Mouse (Mus musculus): ENCODE data around the gene Gck. TPM values are rescaled to one million over a fixed set of nuclear protein-coding genes. Genes with fewer than 3 reads are reported as not detected.
A peak's percentile ranks its signal among the peaks of the same experiment; 100 is the strongest.

Gck gene
- polyA plus RNA-seq, 1 experiment from 2014 or later: 0.48 TPM

DNA sequence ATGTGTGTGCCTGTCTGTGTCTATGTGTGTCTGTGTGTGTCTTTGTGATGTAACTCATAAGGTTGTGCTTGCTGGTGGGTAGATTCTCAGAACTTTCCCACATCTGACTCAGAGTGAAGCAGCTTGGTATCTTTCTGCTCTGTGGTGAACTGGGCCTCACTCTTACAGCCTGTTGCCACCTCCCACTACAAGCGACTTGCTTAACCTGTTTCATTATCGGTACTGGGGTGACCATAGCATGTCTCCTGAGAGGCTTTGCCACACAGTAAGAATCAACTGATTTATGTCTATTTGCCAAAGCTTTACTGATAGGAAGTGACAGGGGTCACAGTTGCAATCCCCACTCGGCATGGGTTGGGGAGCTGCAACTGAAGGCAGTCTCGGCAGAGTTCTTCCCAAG, 41.2 kb downstream of the Gck start:
- no peak for ATAC-seq (ENCODE audit: low read depth)

DNA sequence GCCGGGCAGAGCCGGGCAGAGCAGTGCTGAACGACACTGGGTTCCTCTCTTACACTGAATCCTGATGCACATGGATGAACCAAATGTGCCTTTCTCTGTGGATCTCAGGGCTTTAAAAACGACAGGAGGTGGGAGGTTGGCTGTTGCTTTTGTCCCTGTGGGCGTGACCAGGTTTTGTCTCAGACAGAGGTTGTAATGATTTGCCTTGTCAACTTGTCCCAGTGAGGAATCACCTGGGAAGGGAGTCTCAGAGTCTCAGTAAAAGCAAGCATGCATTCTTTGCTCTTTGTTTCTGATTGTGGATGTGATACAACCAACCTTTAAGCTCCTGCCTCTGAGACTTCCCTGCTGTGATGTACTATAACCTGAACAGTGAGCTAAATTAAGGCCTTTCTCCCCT, 42.8 kb downstream of the Gck start:
- WGBS (ENCODE audit: insufficient replicate concordance): 48% methylated on average over 5 of the region's 5 CpGs
- no peaks in the 10 kb centered on the region for H3K36me3 ChIP-seq (ENCODE audit: control insufficient read depth, insufficient read depth)

More for the DNA sequence above, 41.2 kb downstream of the Gck start:
- H3K9me3 ChIP-seq (replicated peaks; ENCODE audit: control insufficient read depth, low read length): no peaks in the 10 kb centered on the region
- 51% methylated on average over 4 of the region's 4 CpGs for WGBS (ENCODE audit: insufficient replicate concordance)
- H3K9ac ChIP-seq (ENCODE audit: low read depth, low read length): no peak overlapping the region
- H3K36me3 ChIP-seq (ENCODE audit: control insufficient read depth, insufficient read depth): no peaks in the 10 kb centered on the region
- H3K4me1 ChIP-seq (ENCODE audit: control insufficient read depth, low read depth, low read length): no peaks in the 10 kb centered on the region
- no peak overlapping the region for H3K27ac ChIP-seq (ENCODE audit: low read length)
- no peak overlapping the region for H3K4me2 ChIP-seq (ENCODE audit: low read depth, low read length)
- no peaks in the 10 kb centered on the region for H3K27me3 ChIP-seq (ENCODE audit: control insufficient read depth, insufficient read depth, low read depth, low read length)
- no peak overlapping the region for H3K4me3 ChIP-seq (ENCODE audit: low read depth, low read length)

DNA sequence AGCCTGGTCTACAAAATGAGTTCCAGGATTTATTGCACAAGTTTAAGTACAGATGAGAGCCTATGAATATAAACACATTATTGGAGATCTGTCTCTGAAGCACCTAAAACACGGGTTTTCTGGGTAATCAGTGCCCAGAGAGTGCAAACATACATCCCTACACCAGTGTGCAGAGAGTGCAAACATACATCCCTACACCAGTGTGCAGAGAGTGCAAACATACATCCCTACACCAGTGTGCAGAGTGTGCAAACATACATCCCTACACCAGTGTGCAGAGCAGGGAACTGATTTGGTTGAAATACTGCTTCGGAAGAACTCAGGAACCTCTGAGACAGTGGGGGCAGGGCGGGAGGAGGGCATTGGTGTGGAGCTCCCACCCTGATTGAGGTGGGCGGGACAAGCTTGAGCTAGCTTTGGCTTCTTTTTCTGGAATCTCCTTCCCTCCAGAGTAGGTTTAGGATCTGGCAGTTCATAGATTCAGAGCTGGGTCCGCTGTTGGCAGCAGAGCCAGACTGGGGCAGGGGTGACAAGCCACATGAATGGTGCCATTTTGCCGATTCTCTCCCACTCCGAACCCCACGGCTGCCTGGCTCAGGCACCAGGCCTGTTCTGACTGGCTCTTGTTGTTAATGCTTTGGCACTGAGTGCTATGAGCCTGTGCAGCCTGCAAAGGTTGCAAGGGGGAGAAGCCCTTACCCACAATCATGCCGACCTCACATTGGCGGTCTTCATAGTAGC, 43.9 kb downstream of the Gck start:
- no peak overlapping the region for H3K4me2 ChIP-seq (ENCODE audit: low read depth, low read length)
- no peaks in the 10 kb centered on the region for H3K9me3 ChIP-seq (replicated peaks; ENCODE audit: control insufficient read depth, low read length)
- H3K27ac ChIP-seq (ENCODE audit: low read length): no peak overlapping the region
- ATAC-seq (ENCODE audit: low read depth): no peak
- no peak overlapping the region for H3K9ac ChIP-seq (ENCODE audit: low read depth, low read length)
- WGBS (ENCODE audit: insufficient replicate concordance): 70% methylated on average over 10 of the region's 10 CpGs
- no peaks in the 10 kb centered on the region for H3K36me3 ChIP-seq (ENCODE audit: control insufficient read depth, insufficient read depth)
- H3K4me3 ChIP-seq (ENCODE audit: low read depth, low read length): no peak overlapping the region
- H3K4me1 ChIP-seq (ENCODE audit: control insufficient read depth, low read depth, low read length): no peaks in the 10 kb centered on the region; the same call in 1 of the 2 replicates
- peaks cover 24% of the 10 kb centered on the region for H3K27me3 ChIP-seq (ENCODE audit: control insufficient read depth, insufficient read depth, low read depth, low read length)

More for the DNA sequence above, 42.8 kb downstream of the Gck start:
- no peaks in the 10 kb centered on the region for H3K9me3 ChIP-seq (replicated peaks; ENCODE audit: control insufficient read depth, low read length)
- peaks cover 13% of the 10 kb centered on the region for H3K27me3 ChIP-seq (ENCODE audit: control insufficient read depth, insufficient read depth, low read depth, low read length)
- no peak overlapping the region for H3K9ac ChIP-seq (ENCODE audit: low read depth, low read length)
- ATAC-seq (ENCODE audit: low read depth): no peak
- no peak overlapping the region for H3K4me2 ChIP-seq (ENCODE audit: low read depth, low read length)
- H3K4me3 ChIP-seq (ENCODE audit: low read depth, low read length): no peak overlapping the region
- no peaks in the 10 kb centered on the region; the same call in 1 of the 2 replicates for H3K4me1 ChIP-seq (ENCODE audit: control insufficient read depth, low read depth, low read length)
- no peak overlapping the region for H3K27ac ChIP-seq (ENCODE audit: low read length)

DNA sequence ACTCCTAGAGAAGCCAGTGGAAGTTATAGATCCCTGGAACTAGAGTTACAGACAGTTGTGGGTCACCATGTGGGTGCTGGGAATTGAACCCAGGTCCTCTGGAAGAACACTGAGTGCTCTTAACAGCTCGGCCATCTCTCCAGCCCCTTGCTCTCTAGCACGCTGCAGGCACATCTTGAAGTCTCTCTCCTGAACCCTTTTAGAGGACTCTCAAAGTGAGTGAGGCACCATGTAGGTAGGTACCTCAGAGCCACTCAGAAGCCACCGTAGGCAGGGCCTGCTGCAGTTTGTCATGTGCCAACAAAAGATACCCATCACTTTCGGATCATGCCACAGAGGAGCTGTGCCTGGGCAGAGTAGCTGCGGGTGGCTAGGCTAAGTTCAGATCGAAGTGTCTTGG, 45.0 kb downstream of the Gck start:
- Histone ChIP-seq H3K27ac (ENCODE audit: low read length) (no peak overlapping the region), H3K4me3 (ENCODE audit: low read depth, low read length) (no peak overlapping the region), H3K4me2 (ENCODE audit: low read depth, low read length) (no peak overlapping the region), H3K9me3 (replicated peaks; ENCODE audit: control insufficient read depth, low read length) (no peaks in the 10 kb centered on the region), H3K9ac (ENCODE audit: low read depth, low read length) (no peak overlapping the region), H3K36me3 (ENCODE audit: control insufficient read depth, insufficient read depth) (no peaks in the 10 kb centered on the region), H3K4me1 (ENCODE audit: control insufficient read depth, low read depth, low read length) (no peaks in the 10 kb centered on the region; the same call in 1 of the 2 replicates), H3K27me3 (ENCODE audit: control insufficient read depth, insufficient read depth, low read depth, low read length) (peaks cover 27% of the 10 kb centered on the region)
- ATAC-seq (ENCODE audit: low read depth): no peak
- 73% methylated on average over 6 of the region's 6 CpGs for WGBS (ENCODE audit: insufficient replicate concordance)

DNA sequence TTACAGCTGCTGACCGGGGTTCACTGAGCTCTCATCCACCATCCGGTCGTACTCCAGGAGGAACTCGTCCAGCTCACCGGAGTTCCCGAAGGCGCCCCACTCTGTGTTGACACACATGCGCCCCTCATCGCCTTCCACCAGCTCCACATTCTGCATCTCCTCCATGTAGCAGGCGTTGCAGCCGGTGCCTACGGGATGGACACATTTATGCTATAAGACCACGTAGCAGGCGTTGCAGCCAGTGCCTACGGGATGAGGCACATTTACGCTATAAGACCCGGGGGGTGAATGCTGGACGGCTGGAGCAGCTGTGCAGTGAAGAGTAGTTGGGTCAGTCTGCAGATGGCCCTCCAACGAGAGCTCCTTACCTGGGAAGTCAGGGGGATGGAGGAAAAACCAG, 45.5 kb downstream of the Gck start:
- WGBS (ENCODE audit: insufficient replicate concordance): 82% methylated on average over 19 of the region's 19 CpGs
- no peak overlapping the region for H3K9ac ChIP-seq (ENCODE audit: low read depth, low read length)
- no peak overlapping the region for H3K4me2 ChIP-seq (ENCODE audit: low read depth, low read length)
- peaks cover 31% of the 10 kb centered on the region for H3K27me3 ChIP-seq (ENCODE audit: control insufficient read depth, insufficient read depth, low read depth, low read length)
- H3K36me3 ChIP-seq (ENCODE audit: control insufficient read depth, insufficient read depth): no peaks in the 10 kb centered on the region
- H3K27ac ChIP-seq (ENCODE audit: low read length): no peak overlapping the region
- no peaks in the 10 kb centered on the region; the same call in 1 of the 2 replicates for H3K4me1 ChIP-seq (ENCODE audit: control insufficient read depth, low read depth, low read length)
- no peak overlapping the region for H3K4me3 ChIP-seq (ENCODE audit: low read depth, low read length)
- H3K9me3 ChIP-seq (replicated peaks; ENCODE audit: control insufficient read depth, low read length): no peaks in the 10 kb centered on the region
- no peak for ATAC-seq (ENCODE audit: low read depth)

DNA sequence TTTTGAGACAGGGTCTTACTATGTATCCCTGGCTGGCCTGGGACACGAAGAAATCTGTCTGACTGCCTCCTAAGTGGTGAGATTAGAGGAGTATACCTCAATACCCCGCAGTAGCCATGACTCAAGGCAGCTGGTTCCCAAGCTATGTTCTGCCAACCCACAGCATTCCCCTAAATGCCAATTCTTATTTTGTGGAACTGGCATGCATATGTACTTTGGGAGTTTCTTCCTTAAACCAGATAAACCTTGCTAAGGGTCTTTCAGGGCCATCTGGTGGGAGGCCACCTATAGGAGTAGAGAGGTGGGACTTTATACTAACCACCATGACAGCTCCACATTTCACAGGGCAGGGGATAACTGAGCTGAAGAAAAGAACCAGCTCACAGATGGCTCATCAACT, 46.0 kb downstream of the Gck start:
- Histone ChIP-seq H3K9ac (ENCODE audit: low read depth, low read length) (no peak overlapping the region), H3K27ac (ENCODE audit: low read length) (no peak overlapping the region), H3K36me3 (ENCODE audit: control insufficient read depth, insufficient read depth) (no peaks in the 10 kb centered on the region), H3K4me1 (ENCODE audit: control insufficient read depth, low read depth, low read length) (no peaks in the 10 kb centered on the region; the same call in 1 of the 2 replicates), H3K4me3 (ENCODE audit: low read depth, low read length) (no peak overlapping the region), H3K27me3 (ENCODE audit: control insufficient read depth, insufficient read depth, low read depth, low read length) (peaks cover 36% of the 10 kb centered on the region), H3K4me2 (ENCODE audit: low read depth, low read length) (no peak overlapping the region), H3K9me3 (replicated peaks; ENCODE audit: control insufficient read depth, low read length) (no peaks in the 10 kb centered on the region)
- WGBS (ENCODE audit: insufficient replicate concordance): 58% methylated on average over 2 of the region's 2 CpGs
- no peak for ATAC-seq (ENCODE audit: low read depth)

DNA sequence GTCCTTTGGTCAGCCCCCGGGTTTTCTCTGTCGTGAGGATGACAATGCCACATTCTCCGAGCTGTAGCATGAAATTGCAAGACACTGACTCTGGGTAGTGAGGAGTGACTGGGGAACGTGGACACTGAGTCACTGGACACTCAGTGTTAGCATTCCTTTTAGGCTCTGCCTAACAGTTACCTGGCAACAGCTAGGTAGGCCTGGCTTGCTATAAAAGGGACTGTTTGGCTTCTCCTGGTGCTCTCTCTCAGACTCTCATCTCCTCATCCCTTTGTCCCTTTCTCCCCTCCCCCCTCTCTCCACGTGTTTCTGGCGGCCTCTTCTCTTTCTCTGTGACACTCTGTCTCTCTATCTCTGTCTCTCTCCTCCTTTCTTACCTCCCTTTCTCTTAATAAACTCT, 47.5 kb downstream of the Gck start:
- H3K36me3 ChIP-seq (ENCODE audit: control insufficient read depth, insufficient read depth): no peaks in the 10 kb centered on the region
- H3K4me3 ChIP-seq (ENCODE audit: low read depth, low read length): no peak overlapping the region
- peak overlapping the region; percentile 34; the same call in 1 of the 2 replicates for H3K4me2 ChIP-seq (ENCODE audit: low read depth, low read length)
- H3K9ac ChIP-seq (ENCODE audit: low read depth, low read length): no peak overlapping the region
- no peak overlapping the region for H3K27ac ChIP-seq (ENCODE audit: low read length)
- H3K4me1 ChIP-seq (ENCODE audit: control insufficient read depth, low read depth, low read length): peaks cover 10% of the 10 kb centered on the region
- ATAC-seq (ENCODE audit: low read depth): no peak
- peaks cover 46% of the 10 kb centered on the region for H3K27me3 ChIP-seq (ENCODE audit: control insufficient read depth, insufficient read depth, low read depth, low read length)
- H3K9me3 ChIP-seq (replicated peaks; ENCODE audit: control insufficient read depth, low read length): no peaks in the 10 kb centered on the region
- 15% methylated on average over 6 of the region's 6 CpGs for WGBS (ENCODE audit: insufficient replicate concordance)

DNA sequence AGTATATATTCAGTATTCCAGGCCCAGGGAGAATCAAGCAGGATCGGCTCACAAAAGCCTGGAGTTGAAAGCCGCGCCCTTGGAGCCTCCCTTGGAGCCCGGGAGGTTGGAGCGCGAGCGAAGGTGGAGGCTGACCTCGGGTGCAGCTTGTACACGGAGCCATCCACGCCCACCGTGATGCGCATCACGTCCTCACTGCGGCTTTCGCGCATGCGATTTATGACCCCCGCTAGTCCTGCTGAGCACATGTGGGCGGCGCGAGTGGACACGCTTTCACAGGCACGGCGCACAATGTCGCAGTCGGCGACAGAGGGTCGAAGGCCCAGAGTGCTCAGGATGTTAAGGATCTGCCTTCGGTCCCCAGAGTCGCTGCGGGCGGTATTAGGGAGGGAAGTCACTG, 47.9 kb downstream of the Gck start:
- Histone ChIP-seq H3K27ac (ENCODE audit: low read length) (no peak overlapping the region), H3K4me3 (ENCODE audit: low read depth, low read length) (0 out of 2 replicates have a peak overlapping the region, but pooled peaks have one; percentile 3), H3K4me2 (ENCODE audit: low read depth, low read length) (peak overlapping the region; percentile 34), H3K9me3 (replicated peaks; ENCODE audit: control insufficient read depth, low read length) (no peaks in the 10 kb centered on the region), H3K9ac (ENCODE audit: low read depth, low read length) (no peak overlapping the region), H3K4me1 (ENCODE audit: control insufficient read depth, low read depth, low read length) (peaks cover 14% of the 10 kb centered on the region), H3K36me3 (ENCODE audit: control insufficient read depth, insufficient read depth) (no peaks in the 10 kb centered on the region), H3K27me3 (ENCODE audit: control insufficient read depth, insufficient read depth, low read depth, low read length) (peaks cover 50% of the 10 kb centered on the region)
- ATAC-seq (ENCODE audit: low read depth): peak; percentile 30; the same call in 1 of the 2 replicates
- 5% methylated on average over 32 of the region's 32 CpGs for WGBS (ENCODE audit: insufficient replicate concordance)

DNA sequence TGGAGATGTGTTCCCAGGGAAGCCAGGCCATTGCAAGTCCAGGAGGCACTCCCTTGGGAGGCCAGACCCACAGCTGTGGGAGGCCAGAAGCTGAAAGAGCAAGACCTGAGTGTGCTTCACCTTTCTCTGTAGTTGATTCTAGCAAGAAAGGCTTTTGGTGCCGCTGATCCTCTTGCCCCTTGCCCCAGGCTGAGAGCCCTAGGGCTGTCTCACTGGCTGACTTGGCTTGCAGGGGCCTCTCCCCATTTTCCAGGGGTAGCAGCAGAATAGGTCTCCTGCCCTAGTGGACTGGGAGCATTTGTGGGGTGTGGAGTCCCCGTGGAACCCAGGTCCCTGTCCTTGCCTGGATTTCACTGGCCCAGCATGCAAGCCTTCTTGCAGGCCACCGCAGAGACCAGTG, 48.6 kb downstream of the Gck start:
- H3K4me1 ChIP-seq (ENCODE audit: control insufficient read depth, low read depth, low read length): peaks cover 14% of the 10 kb centered on the region
- H3K27me3 ChIP-seq (ENCODE audit: control insufficient read depth, insufficient read depth, low read depth, low read length): peaks cover 57% of the 10 kb centered on the region
- no peak overlapping the region for H3K4me3 ChIP-seq (ENCODE audit: low read depth, low read length)
- H3K36me3 ChIP-seq (ENCODE audit: control insufficient read depth, insufficient read depth): no peaks in the 10 kb centered on the region
- H3K4me2 ChIP-seq (ENCODE audit: low read depth, low read length): no peak overlapping the region
- H3K9me3 ChIP-seq (replicated peaks; ENCODE audit: control insufficient read depth, low read length): no peaks in the 10 kb centered on the region
- ATAC-seq (ENCODE audit: low read depth): no peak
- 26% methylated on average over 3 of the region's 3 CpGs for WGBS (ENCODE audit: insufficient replicate concordance)
- no peak overlapping the region for H3K9ac ChIP-seq (ENCODE audit: low read depth, low read length)
- no peak overlapping the region for H3K27ac ChIP-seq (ENCODE audit: low read length)

Measured in liver, embryonic 16.5 days (tissue).